Mouse (Mus musculus): ENCODE measurements at regions not wholly inside any gene's neighbourhood (a gene's known extent, or its start where the extent isn't known, plus 50 kb on each side); places are given as distances from the start of the nearest gene placed in this dataset.

- Histone ChIP-seq H3K4me1 (replicated peaks; ENCODE audit: control insufficient read depth, insufficient read depth, low read length) (no peaks in the 10 kb centered on the region), H3K4me3 (ENCODE audit: control insufficient read depth, insufficient read depth, low read length) (no peak overlapping the region), H3K27ac (ENCODE audit: control insufficient read depth, insufficient read depth, low read length) (no peak overlapping the region), H3K36me3 (ENCODE audit: control insufficient read depth, insufficient read depth, low read length) (no peaks in the 10 kb centered on the region), H3K27me3 (ENCODE audit: control insufficient read depth, insufficient read depth, low read length) (no peaks in the 10 kb centered on the region)
- TF ChIP-seq POLR2A (IDR thresholded peaks at IDR 0.05; ENCODE audit: control insufficient read depth, extremely low read depth, insufficient read depth, low read length, poor library complexity) (no peak), CTCF (IDR thresholded peaks at IDR 0.05; ENCODE audit: borderline replicate concordance, control insufficient read depth, extremely low read depth, insufficient read depth, low read length, poor library complexity) (no peak)
- WGBS = 78% methylated on average over 7 of the region's 7 CpGs
- DNase-seq = no peak
Observed at GRCm38 (mm10) chr16:30744237-30744636, 144.7 kb downstream of the Fam43a start.

- no peaks in the 10 kb centered on the region for H3K36me3 ChIP-seq (ENCODE audit: control insufficient read depth, insufficient read depth, low read length)
- H3K27me3 ChIP-seq (ENCODE audit: control insufficient read depth, insufficient read depth, low read length) = no peaks in the 10 kb centered on the region
- WGBS = 89% methylated on average over 11 of the region's 11 CpGs
- TF ChIP-seq POLR2A (IDR thresholded peaks at IDR 0.05; ENCODE audit: control insufficient read depth, extremely low read depth, insufficient read depth, low read length, poor library complexity) (no peak), CTCF (IDR thresholded peaks at IDR 0.05; ENCODE audit: borderline replicate concordance, control insufficient read depth, extremely low read depth, insufficient read depth, low read length, poor library complexity) (no peak)
- DNase-seq = no peak
- no peaks in the 10 kb centered on the region for H3K4me1 ChIP-seq (replicated peaks; ENCODE audit: control insufficient read depth, insufficient read depth, low read length)
- H3K4me3 ChIP-seq (ENCODE audit: control insufficient read depth, insufficient read depth, low read length) = no peak overlapping the region
- H3K27ac ChIP-seq (ENCODE audit: control insufficient read depth, insufficient read depth, low read length) = no peak overlapping the region
Observed at GRCm38 (mm10) chr16:30745598-30746181, 146.2 kb downstream of the Fam43a start.

GRCm38 (mm10) chr16:30746211-30746610 is 146.7 kb downstream of the Fam43a start:
- Histone ChIP-seq H3K27ac (ENCODE audit: control insufficient read depth, insufficient read depth, low read length) (no peak overlapping the region), H3K4me3 (ENCODE audit: control insufficient read depth, insufficient read depth, low read length) (no peak overlapping the region), H3K4me1 (replicated peaks; ENCODE audit: control insufficient read depth, insufficient read depth, low read length) (no peaks in the 10 kb centered on the region), H3K36me3 (ENCODE audit: control insufficient read depth, insufficient read depth, low read length) (no peaks in the 10 kb centered on the region), H3K27me3 (ENCODE audit: control insufficient read depth, insufficient read depth, low read length) (no peaks in the 10 kb centered on the region)
- 92% methylated on average over 8 of the region's 8 CpGs for WGBS
- TF ChIP-seq POLR2A (IDR thresholded peaks at IDR 0.05; ENCODE audit: control insufficient read depth, extremely low read depth, insufficient read depth, low read length, poor library complexity) (no peak), CTCF (IDR thresholded peaks at IDR 0.05; ENCODE audit: borderline replicate concordance, control insufficient read depth, extremely low read depth, insufficient read depth, low read length, poor library complexity) (no peak)
- DNase-seq = no peak

- H3K4me1 ChIP-seq (replicated peaks; ENCODE audit: control insufficient read depth, insufficient read depth, low read length) = no peaks in the 10 kb centered on the region
- H3K27ac ChIP-seq (ENCODE audit: control insufficient read depth, insufficient read depth, low read length) = no peak overlapping the region
- no peaks in the 10 kb centered on the region for H3K27me3 ChIP-seq (ENCODE audit: control insufficient read depth, insufficient read depth, low read length)
- no peak overlapping the region for H3K4me3 ChIP-seq (ENCODE audit: control insufficient read depth, insufficient read depth, low read length)
- WGBS = 80% methylated on average over 3 of the region's 3 CpGs
- DNase-seq = no peak
- no peaks in the 10 kb centered on the region for H3K36me3 ChIP-seq (ENCODE audit: control insufficient read depth, insufficient read depth, low read length)
- TF ChIP-seq CTCF (IDR thresholded peaks at IDR 0.05; ENCODE audit: borderline replicate concordance, control insufficient read depth, extremely low read depth, insufficient read depth, low read length, poor library complexity) = no peak
- no peak for TF ChIP-seq POLR2A (IDR thresholded peaks at IDR 0.05; ENCODE audit: control insufficient read depth, extremely low read depth, insufficient read depth, low read length, poor library complexity)
Observed at GRCm38 (mm10) chr16:30749841-30750240, 150.3 kb downstream of the Fam43a start.

- Histone ChIP-seq H3K36me3 (ENCODE audit: control insufficient read depth, insufficient read depth, low read length) (no peaks in the 10 kb centered on the region), H3K27me3 (ENCODE audit: control insufficient read depth, insufficient read depth, low read length) (no peaks in the 10 kb centered on the region), H3K4me1 (replicated peaks; ENCODE audit: control insufficient read depth, insufficient read depth, low read length) (no peaks in the 10 kb centered on the region), H3K4me3 (ENCODE audit: control insufficient read depth, insufficient read depth, low read length) (no peak overlapping the region), H3K27ac (ENCODE audit: control insufficient read depth, insufficient read depth, low read length) (no peak overlapping the region)
- WGBS = 98% methylated on average over 2 of the region's 2 CpGs
- TF ChIP-seq POLR2A (IDR thresholded peaks at IDR 0.05; ENCODE audit: control insufficient read depth, extremely low read depth, insufficient read depth, low read length, poor library complexity) (no peak), CTCF (IDR thresholded peaks at IDR 0.05; ENCODE audit: borderline replicate concordance, control insufficient read depth, extremely low read depth, insufficient read depth, low read length, poor library complexity) (no peak)
- no peak for DNase-seq
Observed at GRCm38 (mm10) chr16:30755771-30756170, 156.2 kb downstream of the Fam43a start.

GRCm38 (mm10) chr16:30756678-30757077 is 157.2 kb downstream of the Fam43a start:
- H3K4me3 ChIP-seq (ENCODE audit: control insufficient read depth, insufficient read depth, low read length) = no peak overlapping the region
- H3K27ac ChIP-seq (ENCODE audit: control insufficient read depth, insufficient read depth, low read length) = no peak overlapping the region
- TF ChIP-seq POLR2A (IDR thresholded peaks at IDR 0.05; ENCODE audit: control insufficient read depth, extremely low read depth, insufficient read depth, low read length, poor library complexity) = no peak
- TF ChIP-seq CTCF (IDR thresholded peaks at IDR 0.05; ENCODE audit: borderline replicate concordance, control insufficient read depth, extremely low read depth, insufficient read depth, low read length, poor library complexity) = no peak
- H3K36me3 ChIP-seq (ENCODE audit: control insufficient read depth, insufficient read depth, low read length) = no peaks in the 10 kb centered on the region
- no peak for DNase-seq
- H3K4me1 ChIP-seq (replicated peaks; ENCODE audit: control insufficient read depth, insufficient read depth, low read length) = no peaks in the 10 kb centered on the region
- no peaks in the 10 kb centered on the region for H3K27me3 ChIP-seq (ENCODE audit: control insufficient read depth, insufficient read depth, low read length)
- WGBS = 81% methylated on average over 5 of the region's 5 CpGs

- WGBS = 97% methylated on average over 3 of the region's 3 CpGs
- TF ChIP-seq CTCF (IDR thresholded peaks at IDR 0.05; ENCODE audit: borderline replicate concordance, control insufficient read depth, extremely low read depth, insufficient read depth, low read length, poor library complexity) = no peak
- TF ChIP-seq POLR2A (IDR thresholded peaks at IDR 0.05; ENCODE audit: control insufficient read depth, extremely low read depth, insufficient read depth, low read length, poor library complexity) = no peak
- H3K27ac ChIP-seq (ENCODE audit: control insufficient read depth, insufficient read depth, low read length) = no peak overlapping the region
Observed at GRCm38 (mm10) chr16:30757556-30757955, 158.0 kb downstream of the Fam43a start.

More at GRCm38 (mm10) chr16:30757556-30757955, 158.0 kb downstream of the Fam43a start:
- no peak overlapping the region for H3K4me3 ChIP-seq (ENCODE audit: control insufficient read depth, insufficient read depth, low read length)
- no peaks in the 10 kb centered on the region for H3K27me3 ChIP-seq (ENCODE audit: control insufficient read depth, insufficient read depth, low read length)
- DNase-seq = no peak
- no peaks in the 10 kb centered on the region for H3K4me1 ChIP-seq (replicated peaks; ENCODE audit: control insufficient read depth, insufficient read depth, low read length)
- no peaks in the 10 kb centered on the region for H3K36me3 ChIP-seq (ENCODE audit: control insufficient read depth, insufficient read depth, low read length)

All from thymus, adult 2 months (tissue).